Mouse (Mus musculus): ENCODE measurements around the gene C1qc. TPM values are rescaled to one million over a fixed set of nuclear protein-coding genes. Genes with fewer than 3 reads are reported as not detected.

Gene C1qc
- polyA plus RNA-seq, 1 experiment from 2014 or later, result 12.3 TPM

DNA sequence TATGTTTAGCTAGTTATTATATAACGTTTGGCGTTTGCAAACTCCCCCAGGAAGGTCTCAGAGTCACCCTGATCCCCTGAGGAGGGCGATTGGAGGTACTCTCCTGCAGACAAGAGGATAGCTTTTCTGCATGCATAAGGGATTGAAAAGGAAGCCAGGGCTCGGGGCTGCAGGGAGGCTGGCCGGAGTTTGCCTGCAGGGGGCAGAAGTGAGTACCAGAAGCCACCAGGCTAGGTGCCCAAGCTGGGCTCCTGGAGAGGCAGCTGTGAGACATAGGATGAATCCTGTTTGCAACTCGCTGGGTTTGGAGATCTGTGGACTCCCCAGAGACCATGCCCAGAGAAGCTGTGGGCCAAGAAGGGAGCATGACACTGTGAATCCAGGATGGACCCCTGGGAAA, 37.8 kb downstream of the C1qc start:
- no peak overlapping the region for H3K4me3 ChIP-seq (ENCODE audit: low read depth, low read length)
- H3K4me2 ChIP-seq (ENCODE audit: low read depth), result no peak overlapping the region
- WGBS, result 38% methylated on average over 6 of the region's 6 CpGs
- H3K9ac ChIP-seq (ENCODE audit: low read length), result no peak overlapping the region
- H3K27me3 ChIP-seq (ENCODE audit: control insufficient read depth, insufficient read depth, low read length), result no peaks in the 10 kb centered on the region
- H3K9me3 ChIP-seq (ENCODE audit: control insufficient read depth, low read length), result no peaks in the 10 kb centered on the region
- peak; percentile 56 for DNase-seq (ENCODE audit: low spot score)
- no peaks in the 10 kb centered on the region for H3K36me3 ChIP-seq (ENCODE audit: control insufficient read depth, insufficient read depth, low read length)
- no peak for ATAC-seq (ENCODE audit: insufficient read depth, low FRiP score, low TSS enrichment)
- no peak overlapping the region for H3K27ac ChIP-seq (ENCODE audit: low read depth, low read length)
- no peaks in the 10 kb centered on the region for H3K4me1 ChIP-seq (ENCODE audit: control insufficient read depth, insufficient read depth, low read length)

DNA sequence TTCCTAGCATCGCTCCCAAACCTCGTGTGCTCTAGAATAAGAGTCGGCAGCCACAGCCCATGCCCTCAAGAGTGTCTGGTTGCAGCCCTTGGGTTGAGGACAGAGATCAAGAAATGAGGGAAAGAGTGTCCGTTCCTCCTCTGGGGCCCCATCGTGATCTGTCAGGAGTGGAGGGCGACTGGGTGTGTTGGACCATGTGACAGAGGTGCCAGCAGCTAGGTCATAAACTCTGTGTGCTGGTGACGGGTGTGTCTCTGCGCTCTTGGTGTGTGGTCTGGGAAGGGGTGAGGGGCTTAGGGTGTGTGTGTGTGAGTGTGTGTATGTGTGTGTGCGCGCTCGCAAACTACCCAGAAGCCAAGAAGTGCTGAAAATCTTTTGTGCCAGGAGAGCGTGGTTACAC, 39.9 kb downstream of the C1qc start:
- ATAC-seq (ENCODE audit: insufficient read depth, low FRiP score, low TSS enrichment), result no peak
- no peak overlapping the region for H3K27ac ChIP-seq (ENCODE audit: low read depth, low read length)
- no peaks in the 10 kb centered on the region for H3K36me3 ChIP-seq (ENCODE audit: control insufficient read depth, insufficient read depth, low read length)
- no peaks in the 10 kb centered on the region for H3K4me1 ChIP-seq (ENCODE audit: control insufficient read depth, insufficient read depth, low read length)
- DNase-seq (ENCODE audit: low spot score), result no peak
- H3K9ac ChIP-seq (ENCODE audit: low read length), result no peak overlapping the region
- no peaks in the 10 kb centered on the region for H3K27me3 ChIP-seq (ENCODE audit: control insufficient read depth, insufficient read depth, low read length)
- H3K4me3 ChIP-seq (ENCODE audit: low read depth, low read length), result no peak overlapping the region
- no peak overlapping the region for H3K4me2 ChIP-seq (ENCODE audit: low read depth)
- 75% methylated on average over 12 of the region's 12 CpGs for WGBS
- H3K9me3 ChIP-seq (ENCODE audit: control insufficient read depth, low read length), result no peaks in the 10 kb centered on the region

- Histone ChIP-seq H3K27ac (ENCODE audit: low read depth, low read length) (no peak overlapping the region), H3K4me1 (ENCODE audit: control insufficient read depth, insufficient read depth, low read length) (no peaks in the 10 kb centered on the region), H3K27me3 (ENCODE audit: control insufficient read depth, insufficient read depth, low read length) (no peaks in the 10 kb centered on the region), H3K9me3 (ENCODE audit: control insufficient read depth, low read length) (no peaks in the 10 kb centered on the region), H3K36me3 (ENCODE audit: control insufficient read depth, insufficient read depth, low read length) (no peaks in the 10 kb centered on the region), H3K4me2 (ENCODE audit: low read depth) (no peak overlapping the region), H3K4me3 (ENCODE audit: low read depth, low read length) (no peak overlapping the region), H3K9ac (ENCODE audit: low read length) (no peak overlapping the region)
- WGBS, result 74% methylated on average over 5 of the region's 5 CpGs
- ATAC-seq (ENCODE audit: insufficient read depth, low FRiP score, low TSS enrichment) (no peak), DNase-seq (ENCODE audit: low spot score) (no peak)
Measured at GRCm38 (mm10) chr4:136852119-136852518, 40.7 kb downstream of the C1qc start.

DNA sequence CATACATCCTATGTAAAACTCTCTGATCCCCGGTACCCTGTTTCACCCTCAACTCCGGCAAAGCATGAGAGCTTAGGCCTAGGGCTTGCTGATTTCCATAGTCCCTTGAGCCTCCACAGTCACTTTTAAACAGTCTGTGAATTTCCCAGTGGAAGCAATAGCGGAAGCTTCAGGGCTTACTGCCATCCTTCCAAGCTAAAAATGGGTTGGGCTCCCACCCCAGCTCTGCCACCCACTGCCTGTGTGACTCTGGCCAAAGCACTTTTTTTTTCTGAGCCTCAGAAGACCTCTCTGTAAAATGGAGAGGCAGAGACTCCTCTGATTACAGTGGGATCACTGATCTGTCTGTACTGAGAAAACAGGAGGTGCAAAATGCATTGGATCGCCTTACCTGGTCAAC, 44.3 kb downstream of the C1qc start:
- ATAC-seq (ENCODE audit: insufficient read depth, low FRiP score, low TSS enrichment), result no peak
- H3K9me3 ChIP-seq (ENCODE audit: control insufficient read depth, low read length), result no peaks in the 10 kb centered on the region
- no peaks in the 10 kb centered on the region for H3K4me1 ChIP-seq (ENCODE audit: control insufficient read depth, insufficient read depth, low read length)
- H3K4me2 ChIP-seq (ENCODE audit: low read depth), result no peak overlapping the region
- H3K27ac ChIP-seq (ENCODE audit: low read depth, low read length), result no peak overlapping the region
- H3K4me3 ChIP-seq (ENCODE audit: low read depth, low read length), result no peak overlapping the region
- no peaks in the 10 kb centered on the region for H3K27me3 ChIP-seq (ENCODE audit: control insufficient read depth, insufficient read depth, low read length)
- no peak for DNase-seq (ENCODE audit: low spot score)
- WGBS, result 79% methylated on average over 4 of the region's 4 CpGs
- no peaks in the 10 kb centered on the region for H3K36me3 ChIP-seq (ENCODE audit: control insufficient read depth, insufficient read depth, low read length)
- no peak overlapping the region for H3K9ac ChIP-seq (ENCODE audit: low read length)

- Histone ChIP-seq H3K9me3 (ENCODE audit: control insufficient read depth, low read length) (no peaks in the 10 kb centered on the region), H3K27me3 (ENCODE audit: control insufficient read depth, insufficient read depth, low read length) (no peaks in the 10 kb centered on the region), H3K36me3 (ENCODE audit: control insufficient read depth, insufficient read depth, low read length) (no peaks in the 10 kb centered on the region), H3K4me3 (ENCODE audit: low read depth, low read length) (no peak overlapping the region), H3K27ac (ENCODE audit: low read depth, low read length) (no peak overlapping the region), H3K9ac (ENCODE audit: low read length) (no peak overlapping the region), H3K4me2 (ENCODE audit: low read depth) (no peak overlapping the region), H3K4me1 (ENCODE audit: control insufficient read depth, insufficient read depth, low read length) (no peaks in the 10 kb centered on the region)
- DNase-seq (ENCODE audit: low spot score) (no peak), ATAC-seq (ENCODE audit: insufficient read depth, low FRiP score, low TSS enrichment) (no peak)
- 90% methylated on average over 6 of the region's 6 CpGs for WGBS
Measured at GRCm38 (mm10) chr4:136847166-136847565, 45.7 kb downstream of the C1qc start.

DNA sequence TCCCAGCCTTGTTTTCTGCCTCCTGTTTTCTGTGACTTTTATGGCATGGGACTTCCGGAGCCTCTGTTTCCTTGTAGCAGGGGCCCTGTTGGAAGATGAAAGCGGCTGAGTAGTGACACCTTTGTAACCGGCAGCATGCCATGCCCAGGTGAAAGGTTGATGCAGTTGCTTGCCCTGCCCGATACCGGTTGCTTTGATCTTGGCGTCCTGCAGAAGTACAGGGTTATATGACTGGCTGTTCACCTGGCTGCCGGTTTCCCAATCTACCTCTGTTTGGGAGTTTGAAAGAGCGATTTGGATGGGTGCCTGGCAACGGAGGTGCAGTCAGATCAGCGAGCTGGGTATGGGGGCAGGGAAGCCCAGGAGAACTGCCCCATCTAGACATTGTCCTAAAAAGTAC, 50.1 kb downstream of the C1qc start:
- H3K9me3 ChIP-seq (ENCODE audit: control insufficient read depth, low read length), result no peaks in the 10 kb centered on the region
- DNase-seq (ENCODE audit: low spot score) (no peak), ATAC-seq (ENCODE audit: insufficient read depth, low FRiP score, low TSS enrichment) (no peak)
- no peaks in the 10 kb centered on the region for H3K27me3 ChIP-seq (ENCODE audit: control insufficient read depth, insufficient read depth, low read length)
- no peak overlapping the region for H3K4me3 ChIP-seq (ENCODE audit: low read depth, low read length)
- no peaks in the 10 kb centered on the region; the same call in 1 of the 2 replicates for H3K4me1 ChIP-seq (ENCODE audit: control insufficient read depth, insufficient read depth, low read length)
- H3K27ac ChIP-seq (ENCODE audit: low read depth, low read length), result no peak overlapping the region
- H3K36me3 ChIP-seq (ENCODE audit: control insufficient read depth, insufficient read depth, low read length), result no peaks in the 10 kb centered on the region
- 82% methylated on average over 10 of the region's 10 CpGs for WGBS
- no peak overlapping the region for H3K9ac ChIP-seq (ENCODE audit: low read length)
- H3K4me2 ChIP-seq (ENCODE audit: low read depth), result no peak overlapping the region

GRCm38 (mm10) chr4:136842033-136842432, 50.8 kb downstream of the C1qc start:
- Histone ChIP-seq H3K27me3 (ENCODE audit: control insufficient read depth, insufficient read depth, low read length) (no peaks in the 10 kb centered on the region), H3K36me3 (ENCODE audit: control insufficient read depth, insufficient read depth, low read length) (no peaks in the 10 kb centered on the region), H3K9me3 (ENCODE audit: control insufficient read depth, low read length) (no peaks in the 10 kb centered on the region), H3K27ac (ENCODE audit: low read depth, low read length) (no peak overlapping the region), H3K4me3 (ENCODE audit: low read depth, low read length) (no peak overlapping the region), H3K4me1 (ENCODE audit: control insufficient read depth, insufficient read depth, low read length) (peaks cover 1% of the 10 kb centered on the region), H3K4me2 (ENCODE audit: low read depth) (no peak overlapping the region), H3K9ac (ENCODE audit: low read length) (no peak overlapping the region)
- no peak for ATAC-seq (ENCODE audit: insufficient read depth, low FRiP score, low TSS enrichment)
- 83% methylated on average over 4 of the region's 4 CpGs for WGBS
- no peak for DNase-seq (ENCODE audit: low spot score)

DNA sequence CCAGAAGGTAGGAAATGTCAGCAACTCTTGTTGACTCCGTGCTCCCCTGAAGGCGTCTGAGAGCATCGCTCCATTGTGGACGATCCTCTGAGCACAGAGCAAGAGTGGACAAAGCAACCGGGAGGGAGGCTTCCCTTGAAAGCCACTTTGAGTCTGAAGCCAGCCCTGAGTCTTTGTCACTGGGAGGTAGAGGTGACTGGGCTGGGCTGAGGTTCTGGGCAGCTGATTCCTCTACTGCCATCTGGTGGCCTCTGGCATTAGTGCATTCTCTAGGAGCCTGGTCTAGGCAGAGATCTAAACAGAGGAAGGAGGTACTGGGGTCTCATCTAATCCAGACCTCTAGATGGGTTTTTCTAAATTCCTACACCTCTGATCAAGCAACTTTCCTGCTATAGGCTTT, 51.8 kb downstream of the C1qc start:
- DNase-seq (ENCODE audit: low spot score), result peak; percentile 89
- no peaks in the 10 kb centered on the region for H3K9me3 ChIP-seq (ENCODE audit: control insufficient read depth, low read length)
- WGBS, result 12% methylated on average over 5 of the region's 5 CpGs
- H3K9ac ChIP-seq (ENCODE audit: low read length), result no peak overlapping the region
- no peaks in the 10 kb centered on the region for H3K27me3 ChIP-seq (ENCODE audit: control insufficient read depth, insufficient read depth, low read length)
- no peak overlapping the region for H3K4me2 ChIP-seq (ENCODE audit: low read depth)
- no peaks in the 10 kb centered on the region for H3K36me3 ChIP-seq (ENCODE audit: control insufficient read depth, insufficient read depth, low read length)
- peak; percentile 64 for ATAC-seq (ENCODE audit: insufficient read depth, low FRiP score, low TSS enrichment)
- no peak overlapping the region for H3K27ac ChIP-seq (ENCODE audit: low read depth, low read length)
- peaks cover 6% of the 10 kb centered on the region for H3K4me1 ChIP-seq (ENCODE audit: control insufficient read depth, insufficient read depth, low read length)
- no peak overlapping the region for H3K4me3 ChIP-seq (ENCODE audit: low read depth, low read length)
